ENCODE assay signal across 10 mouse cellular contexts in genomic region chr8:94153451-94153850, GRCm38 (mm10). TPM values are rescaled to one million over a fixed set of nuclear protein-coding genes. Genes with fewer than 3 reads are reported as not detected.
DNase-seq lines count a peak whose midpoint lies in the region; ATAC-seq lines count a peak whose summit lies in the region.
"Had no signal": no experiment of that assay in that cellular context is flagged by ENCODE, and none has a peak within 500 bp of the region (broad histone marks: within the 10 kb centered on the region; RNA-seq: fewer than 3 reads in every experiment).

No protein-coding gene starts in this region.

- no peak for DNase-seq in lung, postnatal 36 days
- peak; percentile 25 to 48 for DNase-seq in cerebellum, postnatal 36 days
- no peak for DNase-seq in kidney, postnatal 10 days
- DNase-seq in lung, postnatal 14 days: no peak
- no peak for DNase-seq in adrenal gland, postnatal 4 days (ENCODE audit: low spot score in 2 of 2)

- 30% methylated on average over 7 of the region's 7 CpGs for WGBS in lung, embryonic 15.5 days
- WGBS in hindbrain, embryonic 13.5 days: 22% methylated on average over 7 of the region's 7 CpGs
- 23% methylated on average over 7 of the region's 7 CpGs for WGBS in neural tube, embryonic 15.5 days

- H3K4me3 ChIP-seq in lung, embryonic 15.5 days: no peak overlapping the region
- peak overlapping the region; percentile 47 for H3K4me3 ChIP-seq in hindbrain, embryonic 13.5 days
- peak overlapping the region; percentile 45 for H3K4me3 ChIP-seq in neural tube, embryonic 15.5 days (replicated peaks)
- H3K4me3 ChIP-seq: erythroblast, embryonic 14.5 days had no signal

- H3K36me3 ChIP-seq in lung, embryonic 15.5 days: no peaks in the 10 kb centered on the region
- no peaks in the 10 kb centered on the region for H3K36me3 ChIP-seq in hindbrain, embryonic 13.5 days
- no peaks in the 10 kb centered on the region for H3K36me3 ChIP-seq in neural tube, embryonic 15.5 days

- no peak for ATAC-seq in lung, embryonic 15.5 days (ENCODE audit: borderline replicate concordance, extremely low read depth, low FRiP score, low TSS enrichment)
- peak; percentile 46; the same call in 1 of the 2 replicates for ATAC-seq in hindbrain, embryonic 13.5 days (ENCODE audit: low FRiP score)
- ATAC-seq in neural tube, embryonic 15.5 days (ENCODE audit: low FRiP score): peak; percentile 30

- H3K9me3 ChIP-seq in lung, embryonic 15.5 days: no peaks in the 10 kb centered on the region
- no peaks in the 10 kb centered on the region for H3K9me3 ChIP-seq in hindbrain, embryonic 13.5 days
- H3K9me3 ChIP-seq in neural tube, embryonic 15.5 days (replicated peaks): no peaks in the 10 kb centered on the region

- H3K9ac ChIP-seq in lung, embryonic 15.5 days: no peak overlapping the region
- peak overlapping the region; percentile 64 for H3K9ac ChIP-seq in hindbrain, embryonic 13.5 days
- H3K9ac ChIP-seq in neural tube, embryonic 15.5 days (replicated peaks): peak overlapping the region; percentile 46

- H3K4me1 ChIP-seq in lung, embryonic 15.5 days: peaks cover 28% of the 10 kb centered on the region
- H3K4me1 ChIP-seq in hindbrain, embryonic 13.5 days (replicated peaks): peaks cover 24% of the 10 kb centered on the region
- H3K4me1 ChIP-seq in neural tube, embryonic 15.5 days: peaks cover 22% of the 10 kb centered on the region

- H3K27me3 ChIP-seq in lung, embryonic 15.5 days: peaks cover 14% of the 10 kb centered on the region; the same call in 1 of the 2 replicates
- H3K27me3 ChIP-seq in hindbrain, embryonic 13.5 days: peaks cover 7% of the 10 kb centered on the region; the same call in 1 of the 2 replicates
- H3K27me3 ChIP-seq in neural tube, embryonic 15.5 days (replicated peaks): no peaks in the 10 kb centered on the region; the same call in 1 of the 2 replicates

- peak overlapping the region; percentile 57 for H3K4me2 ChIP-seq in lung, embryonic 15.5 days
- H3K4me2 ChIP-seq in hindbrain, embryonic 13.5 days: peak overlapping the region; percentile 75
- peak overlapping the region; percentile 88 for H3K4me2 ChIP-seq in neural tube, embryonic 15.5 days

- no peak overlapping the region for H3K27ac ChIP-seq in lung, embryonic 15.5 days
- H3K27ac ChIP-seq in hindbrain, embryonic 13.5 days: peak overlapping the region; percentile 71
- peak overlapping the region; percentile 78 for H3K27ac ChIP-seq in neural tube, embryonic 15.5 days (replicated peaks)

RNA-seq across cellular contexts. Expression of gene Mt3, which starts 1.0 kb away (rescaled TPM):
- polyA plus RNA-seq in lung, embryonic 15.5 days (2015; fragmentation: Nextera tagmentation; extraction: Ambion mirVana): 5.5 and 5.7 TPM in 2 replicates
- 119 and 130 TPM in 2 replicates for polyA plus RNA-seq in hindbrain, embryonic 13.5 days (2015; fragmentation: Nextera tagmentation; extraction: Ambion mirVana)
- polyA plus RNA-seq in neural tube, embryonic 15.5 days (2015; fragmentation: Nextera tagmentation; extraction: Ambion mirVana): 244 and 279 TPM in 2 replicates
- total RNA-seq in adrenal gland, postnatal 4 days (2021): 1 to 10 TPM; 6.5 to 6.9 TPM
- total RNA-seq: liver, adult 2 months had no signal
- polyA plus RNA-seq: erythroblast, embryonic 14.5 days; liver, adult 2 months had no signal

RNA-seq across cellular contexts. Expression of gene Mt4, which starts 16.5 kb away (rescaled TPM):
- not detected in 2 replicates for polyA plus RNA-seq in lung, embryonic 15.5 days (2015; fragmentation: Nextera tagmentation; extraction: Ambion mirVana)
- not detected in 2 replicates for polyA plus RNA-seq in hindbrain, embryonic 13.5 days (2015; fragmentation: Nextera tagmentation; extraction: Ambion mirVana)
- not detected in 2 replicates for polyA plus RNA-seq in neural tube, embryonic 15.5 days (2015; fragmentation: Nextera tagmentation; extraction: Ambion mirVana)
- not detected for total RNA-seq in adrenal gland, postnatal 4 days (2021)
- total RNA-seq: liver, adult 2 months had no signal
- polyA plus RNA-seq: erythroblast, embryonic 14.5 days; liver, adult 2 months had no signal

RNA-seq across cellular contexts. Expression of gene Mt2, which starts 19.0 kb away (rescaled TPM):
- 26.6 and 33.1 TPM in 2 replicates for polyA plus RNA-seq in lung, embryonic 15.5 days (2015; fragmentation: Nextera tagmentation; extraction: Ambion mirVana)
- polyA plus RNA-seq in hindbrain, embryonic 13.5 days (2015; fragmentation: Nextera tagmentation; extraction: Ambion mirVana): 9.5 and 9.6 TPM in 2 replicates
- 32.8 and 40.2 TPM in 2 replicates for polyA plus RNA-seq in neural tube, embryonic 15.5 days (2015; fragmentation: Nextera tagmentation; extraction: Ambion mirVana)
- 100 to 1,000 TPM; 179 to 183 TPM for total RNA-seq in adrenal gland, postnatal 4 days (2021)

RNA-seq across cellular contexts. Expression of gene Mt1, which starts 25.4 kb away (rescaled TPM):
- polyA plus RNA-seq in lung, embryonic 15.5 days (2015; fragmentation: Nextera tagmentation; extraction: Ambion mirVana): 144 and 179 TPM in 2 replicates
- polyA plus RNA-seq in hindbrain, embryonic 13.5 days (2015; fragmentation: Nextera tagmentation; extraction: Ambion mirVana): 35.8 and 38.6 TPM in 2 replicates
- polyA plus RNA-seq in neural tube, embryonic 15.5 days (2015; fragmentation: Nextera tagmentation; extraction: Ambion mirVana): 119 and 160 TPM in 2 replicates
- total RNA-seq in adrenal gland, postnatal 4 days (2021): 100 to 1,000 TPM; 241 to 243 TPM

RNA-seq across cellular contexts. Expression of gene Bbs2, which starts 54.7 kb away (rescaled TPM):
- polyA plus RNA-seq in lung, embryonic 15.5 days (2015; fragmentation: Nextera tagmentation; extraction: Ambion mirVana): 9.7 and 13.1 TPM in 2 replicates
- polyA plus RNA-seq in hindbrain, embryonic 13.5 days (2015; fragmentation: Nextera tagmentation; extraction: Ambion mirVana): 22.0 and 25.3 TPM in 2 replicates
- polyA plus RNA-seq in neural tube, embryonic 15.5 days (2015; fragmentation: Nextera tagmentation; extraction: Ambion mirVana): 19.6 and 19.9 TPM in 2 replicates
- 10 to 100 TPM; 29.4 to 29.6 TPM for total RNA-seq in adrenal gland, postnatal 4 days (2021)

Comparison
In these comparisons a context has a peak if more than half of its experiments do, and no peak if none do; other contexts are left out.
1. DNase-seq: peak in cerebellum, postnatal 36 days (2 of 2); none in lung, postnatal 36 days (single experiment), kidney, postnatal 10 days (single experiment), lung, postnatal 14 days (single experiment) and adrenal gland, postnatal 4 days (0 of 2).
2. RNA of gene Mt3, which starts 1.0 kb away (polyA plus RNA-seq): 244 to 279 TPM in neural tube, embryonic 15.5 days and 119 to 130 TPM in hindbrain, embryonic 13.5 days; 5.5 to 5.7 TPM in lung, embryonic 15.5 days; every median in the first group is over 10 times any median in the second.
3. Peak in every context shown above with its lines, with median percentiles within 50 percentile points of each other: H3K4me2 ChIP-seq.